Mouse (Mus musculus): ENCODE results near the gene B230307C23Rik. TPM values are rescaled to one million over a fixed set of nuclear protein-coding genes. Genes with fewer than 3 reads are reported as not detected.
"Not testable (repeated sequence)": the region's sequence is repeated elsewhere in the genome, so short reads cannot be mapped to it uniquely, and the experiment has no call there.

B230307C23Rik gene
- total RNA-seq, 1 experiment from 2014 or later = 83.8 TPM

DNA sequence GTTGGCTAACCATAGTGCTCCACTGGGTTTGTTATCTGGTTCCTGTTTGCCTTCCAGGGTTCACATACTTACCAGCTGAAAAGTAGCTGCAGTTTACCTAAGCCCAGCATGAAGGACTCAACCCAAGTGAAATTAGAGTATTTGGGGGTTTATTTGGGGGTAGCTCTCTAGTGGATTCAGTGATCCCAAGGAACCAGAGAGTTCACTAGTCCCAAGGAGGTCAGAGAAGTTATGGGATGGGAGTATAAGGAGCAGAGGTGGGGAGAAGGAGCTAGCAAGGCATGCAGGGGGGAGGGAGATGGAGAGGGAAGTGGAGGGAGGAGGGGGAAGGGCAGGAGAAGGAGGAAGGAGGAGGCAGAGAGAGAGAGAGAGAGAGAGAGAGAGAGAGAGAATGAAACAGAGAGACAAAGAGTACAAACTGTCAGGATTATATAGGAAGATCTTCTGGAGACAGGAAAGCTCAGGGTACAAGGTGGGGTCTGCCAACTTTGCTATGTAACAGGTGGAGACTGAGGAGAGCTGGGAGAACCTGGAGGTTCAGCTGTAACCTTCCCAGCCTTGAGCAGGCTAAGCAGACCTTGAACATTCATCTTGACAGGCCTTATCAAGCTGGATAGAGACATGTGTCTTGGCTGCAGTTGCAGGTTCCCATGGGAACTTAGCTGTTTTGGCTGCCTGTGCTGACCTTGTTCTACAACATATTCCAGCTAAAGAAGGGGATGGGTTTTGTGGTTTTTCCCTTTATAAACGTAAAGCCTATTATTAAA lies 1.1 kb upstream of the B230307C23Rik start:
- ATAC-seq (ENCODE audit: extremely low read depth, insufficient number of reproducible peaks, low FRiP score, poor library complexity, severe bottlenecking) = no peak

GRCm38 (mm10) chr16:97997383-97997731 lies 242 bp downstream of the B230307C23Rik start:
- ATAC-seq (ENCODE audit: extremely low read depth, insufficient number of reproducible peaks, low FRiP score, poor library complexity, severe bottlenecking) = not testable (repeated sequence)

DNA sequence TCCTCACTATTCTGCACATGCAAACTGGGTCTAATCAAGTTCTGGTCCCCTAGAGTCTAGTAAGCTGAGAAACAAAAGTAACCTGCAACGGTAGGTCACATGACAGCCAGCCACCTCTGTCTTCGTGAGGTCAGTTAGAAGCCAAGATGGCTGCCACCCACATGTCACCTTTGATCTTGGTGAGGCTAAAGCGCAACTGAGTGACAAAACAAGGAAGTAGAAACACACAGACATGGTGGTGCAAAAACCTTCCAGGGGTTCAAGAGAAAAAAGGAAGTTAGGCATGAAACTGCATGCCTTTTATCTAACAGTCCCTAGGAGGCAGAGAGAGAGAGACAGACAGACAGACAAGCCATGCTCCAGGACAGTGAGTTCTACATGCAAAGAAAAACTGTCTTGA lies 25.0 kb downstream of the B230307C23Rik start:
- ATAC-seq (ENCODE audit: extremely low read depth, insufficient number of reproducible peaks, low FRiP score, poor library complexity, severe bottlenecking) = 0 out of 2 replicates have a peak, but pooled peaks have one; percentile 13

DNA sequence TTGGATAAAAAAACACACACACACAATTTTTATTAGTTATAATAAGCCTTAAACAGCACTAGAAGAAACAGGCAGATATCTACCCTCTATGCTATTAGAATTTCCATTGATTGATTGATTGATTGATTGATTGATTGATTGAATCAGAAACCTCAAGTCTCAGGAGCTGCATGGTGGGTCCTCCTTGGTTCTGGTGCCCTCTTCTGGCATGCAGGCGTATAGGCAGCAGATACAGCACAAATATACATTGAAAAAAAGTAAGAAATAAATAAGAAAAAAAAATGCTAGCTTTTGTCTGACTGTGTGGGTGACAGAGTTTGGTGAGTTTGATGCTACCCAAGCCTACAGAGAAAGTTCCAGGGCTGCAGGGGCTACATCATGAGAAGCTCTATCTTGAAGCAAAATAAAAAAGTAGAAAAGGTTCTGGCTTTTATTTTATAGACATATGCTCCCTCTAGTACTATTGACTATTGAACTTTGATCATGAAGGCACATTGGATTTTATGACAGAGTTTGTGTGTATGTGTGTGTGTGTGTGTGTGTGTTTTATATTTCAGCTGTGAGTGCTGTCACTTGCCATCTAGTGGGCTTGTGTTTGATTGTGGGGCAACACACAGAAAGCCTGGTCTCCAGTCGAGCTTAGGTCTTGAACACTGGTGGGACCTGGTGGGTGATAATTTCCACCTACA lies 25.7 kb downstream of the B230307C23Rik start:
- peak; percentile 76 for ATAC-seq (ENCODE audit: extremely low read depth, insufficient number of reproducible peaks, low FRiP score, poor library complexity, severe bottlenecking)

DNA sequence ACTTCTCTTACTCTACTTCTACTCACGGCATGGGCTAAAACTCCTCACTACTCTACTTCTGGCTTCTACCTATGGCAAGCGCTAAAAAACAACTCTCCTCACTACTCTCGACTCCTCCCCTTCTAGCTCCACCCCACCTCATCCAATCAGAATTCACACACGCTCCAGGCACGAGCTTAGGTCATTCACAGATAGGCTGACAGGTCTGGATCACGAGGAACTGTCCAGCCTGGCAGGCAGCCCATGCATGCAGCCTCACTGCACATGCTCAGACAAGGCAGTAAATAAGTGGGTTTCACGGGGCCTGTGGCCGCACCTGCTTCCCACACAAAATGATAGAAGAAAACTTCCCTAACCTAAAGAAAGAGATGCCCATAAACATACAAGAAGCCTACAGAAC lies 29.1 kb downstream of the B230307C23Rik start:
- ATAC-seq (ENCODE audit: extremely low read depth, insufficient number of reproducible peaks, low FRiP score, poor library complexity, severe bottlenecking) = not testable (repeated sequence)

DNA sequence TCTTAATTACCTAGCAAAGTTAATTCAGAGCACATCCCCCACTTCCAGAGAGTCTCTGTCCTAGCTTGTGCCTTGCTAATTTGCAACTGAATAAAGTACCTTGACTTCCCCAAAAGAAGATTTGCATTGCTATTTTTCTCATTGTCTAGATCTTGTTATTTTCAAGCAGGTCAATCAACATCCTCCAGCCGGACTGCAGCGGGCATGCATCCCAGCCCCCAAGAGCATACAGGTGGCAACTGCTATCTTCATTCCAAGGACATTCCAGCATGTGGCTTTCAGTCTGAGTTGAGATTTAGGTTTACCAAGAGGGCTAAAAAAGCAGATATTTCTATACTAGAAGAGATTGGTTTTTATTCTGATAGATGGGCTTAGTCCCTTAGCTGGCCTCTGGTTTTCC lies 37.9 kb downstream of the B230307C23Rik start:
- ATAC-seq (ENCODE audit: extremely low read depth, insufficient number of reproducible peaks, low FRiP score, poor library complexity, severe bottlenecking) = not testable (repeated sequence)

- peak; percentile 84 for ATAC-seq (ENCODE audit: extremely low read depth, insufficient number of reproducible peaks, low FRiP score, poor library complexity, severe bottlenecking)
These were observed 44.6 kb downstream of the B230307C23Rik start for GRCm38 (mm10) chr16:98041676-98042075.

- not testable (repeated sequence) for ATAC-seq (ENCODE audit: extremely low read depth, insufficient number of reproducible peaks, low FRiP score, poor library complexity, severe bottlenecking)
These were observed 82.3 kb downstream of the B230307C23Rik start for GRCm38 (mm10) chr16:98079382-98079781.

DNA sequence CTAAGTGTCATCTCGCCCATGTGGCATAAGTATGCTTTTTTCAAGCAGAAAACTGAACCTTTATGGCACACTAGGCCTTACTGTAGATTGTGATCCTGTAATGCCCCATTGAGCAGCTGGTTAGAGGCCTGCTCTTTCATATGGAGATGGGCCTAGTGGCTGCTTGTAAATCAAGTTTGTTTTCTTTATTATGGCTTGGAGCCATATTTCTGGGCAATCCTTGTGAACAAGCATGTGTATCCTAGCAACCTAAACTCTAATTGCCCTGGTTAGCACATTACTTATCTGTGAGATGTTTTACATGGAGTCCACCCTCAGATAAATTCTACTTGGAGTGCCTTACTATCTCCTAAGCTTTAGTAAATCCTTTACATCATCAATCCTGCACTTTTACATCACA lies 84.0 kb downstream of the B230307C23Rik start:
- ATAC-seq (ENCODE audit: extremely low read depth, insufficient number of reproducible peaks, low FRiP score, poor library complexity, severe bottlenecking) = not testable (repeated sequence)

Other genes with a start within 250 kb of the B230307C23Rik start
- gene Ripk4, start 233.5 kb upstream of the B230307C23Rik start, total RNA-seq (2017) = not detected in 2 replicates
- gene Prdm15, start 145.5 kb upstream of the B230307C23Rik start, total RNA-seq (2017) = 22.1 and 23.0 TPM in 2 replicates
- gene C2cd2, start 34.7 kb upstream of the B230307C23Rik start, total RNA-seq (2017) = 5.4 and 7.4 TPM in 2 replicates
- gene Zbtb21, start 34.7 kb upstream of the B230307C23Rik start, total RNA-seq (2017) = 23.7 and 23.8 TPM in 2 replicates
- gene A630089N07Rik, start 85.1 kb downstream of the B230307C23Rik start, total RNA-seq (2017) = 10.9 and 16.4 TPM in 2 replicates

Measured in neutrophil, adult 5-6 weeks (primary cell).